20 mouse cellular contexts compared by ENCODE assay signal in genomic region chr7:29079419-29079950, GRCm38 (mm10).
"Had no signal": no experiment of that assay in that cellular context is flagged by ENCODE, and none has a peak within 500 bp of the region (broad histone marks: within the 10 kb centered on the region; RNA-seq: fewer than 3 reads in every experiment).

No protein-coding gene starts in this region.

- H3K9me3 ChIP-seq: limb, embryonic 12.5 days; limb, embryonic 15.5 days had no signal

- H3K4me3 ChIP-seq: limb, embryonic 12.5 days; limb, embryonic 15.5 days had no signal

- H3K27me3 ChIP-seq: limb, embryonic 12.5 days; limb, embryonic 15.5 days had no signal

- H3K4me1 ChIP-seq: limb, embryonic 12.5 days; limb, embryonic 15.5 days had no signal

- H3K27ac ChIP-seq: limb, embryonic 12.5 days; limb, embryonic 15.5 days; liver, embryonic 14.5 days had no signal

- ATAC-seq: liver, postnatal 0 days had no signal

- H3K4me2 ChIP-seq: limb, embryonic 12.5 days; limb, embryonic 15.5 days; liver, embryonic 11.5 days; lung, embryonic 14.5 days; midbrain, embryonic 11.5 days had no signal

- H3K36me3 ChIP-seq: limb, embryonic 15.5 days had no signal

- DNase-seq: kidney, adult 11 months; kidney, adult 8-10 months; kidney, postnatal 14 days; left cerebral cortex, postnatal 4 days; liver, postnatal 0 days; lung, embryonic 14.5 days; lung, postnatal 10 days; lung, postnatal 4 days; midbrain, embryonic 14.5 days; right cerebral cortex, adult 18-20 months; right cerebral cortex, postnatal 14 days; right cerebral cortex, postnatal 4 days; thymus, adult 2 months; thymus, postnatal 14 days; thymus, postnatal 4 days had no signal

- H3K9ac ChIP-seq: limb, embryonic 12.5 days; limb, embryonic 15.5 days; liver, embryonic 14.5 days; liver, postnatal 0 days; lung, embryonic 14.5 days had no signal
